Mouse (Mus musculus) right cerebral cortex, postnatal 36 days (tissue): ENCODE measurements around the gene Pkn3.
"Not testable (repeated sequence)": the region's sequence is repeated elsewhere in the genome, so short reads cannot be mapped to it uniquely, and the experiment has no call there.

ENCODE experiments used
- DNase-seq, 2 experiments: peaks; one replicate each; pipeline ENCODE4 v3.0.0; 2022; ENCODE audit warnings: low spot score in 2 of 2, mixed read lengths in 1 of 2

Pkn3 gene

DNA sequence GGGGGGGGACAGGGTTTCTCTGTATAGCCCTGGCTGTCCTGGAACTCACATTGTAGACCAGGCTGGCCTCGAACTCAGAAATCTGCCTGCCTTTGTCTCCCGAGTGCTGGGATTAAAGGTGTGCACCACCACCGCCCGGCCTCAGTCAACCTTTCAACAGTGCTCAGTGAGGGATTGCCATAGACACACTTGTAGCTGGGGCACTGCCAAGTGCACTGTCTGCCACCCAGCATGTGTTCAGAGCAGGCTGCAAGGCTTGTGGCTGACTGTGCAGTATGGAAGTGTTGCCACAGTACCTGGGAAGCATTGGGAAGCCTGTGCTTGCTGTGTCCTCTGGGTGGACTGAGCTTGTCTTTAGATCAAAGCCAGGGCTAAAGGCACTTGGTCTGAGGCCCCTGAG lies 62.5 kb downstream of the Pkn3 start:
- DNase-seq: not testable (repeated sequence)
